Mouse (Mus musculus): Measurements from ENCODE around the gene Gng7. TPM values are rescaled to one million over a fixed set of nuclear protein-coding genes. Genes with fewer than 3 reads are reported as not detected.

Gng7 gene
- polyA plus RNA-seq, 1 experiment from 2014 or later, result 6.3 TPM

DNA sequence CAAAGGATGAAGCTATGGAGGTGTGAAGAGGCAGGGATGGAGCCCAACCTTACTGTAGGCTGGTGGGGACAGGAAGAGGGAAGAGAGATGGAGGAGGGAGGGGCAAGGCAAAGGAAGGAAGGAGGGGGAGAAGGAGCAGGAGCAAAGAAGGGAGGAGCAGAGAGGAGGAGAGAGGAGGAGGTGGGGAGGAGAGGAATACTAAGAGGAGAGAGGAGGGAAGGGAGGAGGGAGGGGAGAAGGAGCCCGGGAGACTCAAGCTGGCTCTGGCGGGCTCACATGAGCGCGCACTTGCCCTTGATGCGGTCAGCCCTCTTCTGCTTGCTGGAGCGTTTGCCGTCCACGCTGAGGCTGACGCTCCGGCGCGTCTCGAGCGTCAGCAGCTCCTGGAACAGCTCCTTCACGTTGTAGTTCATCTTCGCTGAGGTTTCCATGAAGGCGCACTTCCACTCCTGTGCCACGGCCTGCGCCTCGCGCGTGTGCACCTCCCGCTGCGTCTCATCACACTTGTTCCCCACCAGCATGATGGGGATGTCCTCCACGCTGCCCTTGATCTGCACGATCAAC, 6.9 kb upstream of the Gng7 start:
- no peaks in the 10 kb centered on the region for H3K36me3 ChIP-seq (replicated peaks)
- peaks cover 12% of the 10 kb centered on the region for H3K4me1 ChIP-seq
- WGBS, result 21% methylated on average over 26 of the region's 26 CpGs
- peaks cover 64% of the 10 kb centered on the region for H3K27me3 ChIP-seq (ENCODE audit: poor library complexity, severe bottlenecking)
- peak overlapping the region; percentile 18 for H3K4me3 ChIP-seq
- H3K27ac ChIP-seq, result no peak overlapping the region
- no peak for DNase-seq (ENCODE audit: extremely low spot score, low spot score)
- H3K9me3 ChIP-seq, result no peaks in the 10 kb centered on the region

GRCm38 (mm10) chr10:81020207-81020606, 5.5 kb upstream of the Gng7 start:
- Histone ChIP-seq H3K9me3 (no peaks in the 10 kb centered on the region), H3K4me1 (peaks cover 10% of the 10 kb centered on the region), H3K36me3 (replicated peaks) (no peaks in the 10 kb centered on the region), H3K4me3 (no peak overlapping the region), H3K27me3 (ENCODE audit: poor library complexity, severe bottlenecking) (peaks cover 54% of the 10 kb centered on the region), H3K27ac (no peak overlapping the region)
- no peak for DNase-seq (ENCODE audit: extremely low spot score, low spot score)
- 67% methylated on average over 2 of the region's 2 CpGs for WGBS

- 83% methylated on average over 6 of the region's 6 CpGs for WGBS
- Histone ChIP-seq H3K4me3 (no peak overlapping the region), H3K9me3 (no peaks in the 10 kb centered on the region), H3K27ac (peak overlapping the region; percentile 35; the same call in 1 of the 2 replicates), H3K4me1 (peaks cover 10% of the 10 kb centered on the region), H3K27me3 (ENCODE audit: poor library complexity, severe bottlenecking) (peaks cover 49% of the 10 kb centered on the region), H3K36me3 (replicated peaks) (no peaks in the 10 kb centered on the region)
- no peak for DNase-seq (ENCODE audit: extremely low spot score, low spot score)
Measured at GRCm38 (mm10) chr10:81019687-81020086, 4.9 kb upstream of the Gng7 start.

GRCm38 (mm10) chr10:81018326-81018725, 3.6 kb upstream of the Gng7 start:
- Histone ChIP-seq H3K4me3 (no peak overlapping the region), H3K9me3 (no peaks in the 10 kb centered on the region), H3K27me3 (ENCODE audit: poor library complexity, severe bottlenecking) (peaks cover 45% of the 10 kb centered on the region), H3K36me3 (replicated peaks) (no peaks in the 10 kb centered on the region), H3K4me1 (peaks cover 15% of the 10 kb centered on the region), H3K27ac (no peak overlapping the region)
- WGBS, result 42% methylated on average over 10 of the region's 10 CpGs
- no peak for DNase-seq (ENCODE audit: extremely low spot score, low spot score)

GRCm38 (mm10) chr10:81016645-81017044, 1.9 kb upstream of the Gng7 start:
- Histone ChIP-seq H3K9me3 (no peaks in the 10 kb centered on the region), H3K4me1 (peaks cover 15% of the 10 kb centered on the region), H3K27me3 (ENCODE audit: poor library complexity, severe bottlenecking) (peaks cover 33% of the 10 kb centered on the region), H3K36me3 (replicated peaks) (no peaks in the 10 kb centered on the region), H3K4me3 (no peak overlapping the region), H3K27ac (no peak overlapping the region)
- 6% methylated on average over 7 of the region's 7 CpGs for WGBS
- peak; percentile 52 for DNase-seq (ENCODE audit: extremely low spot score, low spot score)

GRCm38 (mm10) chr10:81015666-81016065, 921 bp upstream of the Gng7 start:
- Histone ChIP-seq H3K4me1 (peaks cover 15% of the 10 kb centered on the region), H3K27ac (no peak overlapping the region), H3K4me3 (no peak overlapping the region), H3K9me3 (no peaks in the 10 kb centered on the region), H3K36me3 (replicated peaks) (no peaks in the 10 kb centered on the region), H3K27me3 (ENCODE audit: poor library complexity, severe bottlenecking) (peaks cover 23% of the 10 kb centered on the region)
- DNase-seq (ENCODE audit: extremely low spot score, low spot score), result no peak
- 87% methylated on average over 2 of the region's 2 CpGs for WGBS

DNA sequence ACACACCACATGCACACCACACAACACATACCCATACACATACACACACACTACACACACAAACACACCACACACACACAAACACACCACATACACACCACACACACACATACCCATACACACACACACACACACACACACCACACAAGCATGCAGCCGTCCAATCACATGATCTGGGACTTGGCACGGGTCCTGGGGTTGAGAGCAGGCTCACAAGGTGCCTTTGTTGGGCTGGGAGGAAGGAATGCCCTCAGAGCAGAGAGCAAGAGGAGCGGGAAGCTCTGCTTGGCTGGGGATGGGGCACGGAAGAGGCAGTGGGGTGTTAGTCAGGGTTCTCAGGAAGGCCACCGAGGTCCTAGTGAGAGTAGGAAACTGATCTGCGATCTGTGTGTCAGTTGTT, 3.9 kb downstream of the Gng7 start:
- Histone ChIP-seq H3K4me1 (peaks cover 15% of the 10 kb centered on the region), H3K27me3 (ENCODE audit: poor library complexity, severe bottlenecking) (peaks cover 11% of the 10 kb centered on the region), H3K36me3 (replicated peaks) (no peaks in the 10 kb centered on the region), H3K4me3 (no peak overlapping the region), H3K9me3 (no peaks in the 10 kb centered on the region), H3K27ac (no peak overlapping the region)
- DNase-seq (ENCODE audit: extremely low spot score, low spot score), result no peak
- WGBS, result 76% methylated on average over 6 of the region's 6 CpGs

DNA sequence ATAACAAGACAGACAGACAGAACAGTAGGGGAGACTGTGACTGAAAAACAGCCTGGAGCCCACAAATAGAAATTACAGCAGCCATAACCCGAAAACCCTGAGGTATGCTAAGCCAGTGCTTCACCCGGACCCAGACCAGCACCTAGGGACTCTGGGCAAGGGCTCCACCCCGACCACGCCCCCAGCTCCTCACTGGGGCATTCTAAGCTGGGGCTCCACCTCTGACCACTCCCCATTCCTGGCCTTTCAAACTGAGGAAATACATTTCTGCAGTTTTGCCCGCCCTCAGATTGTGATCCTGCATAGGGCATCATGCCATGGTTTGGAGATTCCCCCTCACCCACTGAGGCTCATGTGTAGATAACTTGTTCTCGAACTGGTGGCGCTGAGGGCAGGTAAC, 7.5 kb downstream of the Gng7 start:
- no peak overlapping the region for H3K4me3 ChIP-seq
- 35% methylated on average over 7 of the region's 7 CpGs for WGBS
- H3K27ac ChIP-seq, result no peak overlapping the region
- H3K4me1 ChIP-seq, result 0 out of 2 replicates have a peak, but pooled peaks cover 3% of the 10 kb centered on the region
- no peaks in the 10 kb centered on the region for H3K9me3 ChIP-seq
- no peaks in the 10 kb centered on the region for H3K36me3 ChIP-seq (replicated peaks)
- no peaks in the 10 kb centered on the region for H3K27me3 ChIP-seq (ENCODE audit: poor library complexity, severe bottlenecking)
- no peak for DNase-seq (ENCODE audit: extremely low spot score, low spot score)

- Histone ChIP-seq H3K27ac (no peak overlapping the region), H3K4me3 (no peak overlapping the region), H3K9me3 (no peaks in the 10 kb centered on the region), H3K4me1 (peaks cover 12% of the 10 kb centered on the region), H3K36me3 (replicated peaks) (no peaks in the 10 kb centered on the region), H3K27me3 (ENCODE audit: poor library complexity, severe bottlenecking) (no peaks in the 10 kb centered on the region)
- 93% methylated on average over 7 of the region's 7 CpGs for whole genome bisulfite sequencing
- no peak for DNase-seq (ENCODE audit: extremely low spot score, low spot score)
Measured at GRCm38 (mm10) chr10:81006005-81006677, 8.6 kb downstream of the Gng7 start.

DNA sequence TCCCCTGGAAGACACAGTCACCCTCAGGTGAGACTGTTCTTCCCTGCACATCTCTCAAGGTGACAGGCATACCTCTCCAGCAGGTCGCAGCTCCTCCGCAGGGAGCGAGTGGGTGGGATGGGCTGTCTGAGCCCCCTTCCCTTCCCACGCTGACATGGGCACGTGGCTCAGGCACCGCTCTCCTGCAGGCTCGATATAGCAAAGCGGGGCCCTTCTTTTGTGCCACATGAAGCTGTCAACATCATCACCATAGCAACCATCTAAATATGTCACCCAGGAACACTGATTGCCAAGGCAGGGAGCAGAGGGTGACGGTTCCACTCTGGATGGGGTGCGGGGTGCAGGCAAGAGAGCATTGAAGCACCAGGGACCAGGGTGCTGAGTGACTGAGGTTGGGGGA, 13.6 kb downstream of the Gng7 start:
- H3K4me3 ChIP-seq, result no peak overlapping the region
- peaks cover 41% of the 10 kb centered on the region for H3K4me1 ChIP-seq
- WGBS, result 62% methylated on average over 10 of the region's 10 CpGs
- no peak overlapping the region for H3K27ac ChIP-seq
- no peaks in the 10 kb centered on the region for H3K9me3 ChIP-seq
- no peaks in the 10 kb centered on the region for H3K36me3 ChIP-seq (replicated peaks)
- H3K27me3 ChIP-seq (ENCODE audit: poor library complexity, severe bottlenecking), result peaks cover 19% of the 10 kb centered on the region
- DNase-seq (ENCODE audit: extremely low spot score, low spot score), result no peak

DNA sequence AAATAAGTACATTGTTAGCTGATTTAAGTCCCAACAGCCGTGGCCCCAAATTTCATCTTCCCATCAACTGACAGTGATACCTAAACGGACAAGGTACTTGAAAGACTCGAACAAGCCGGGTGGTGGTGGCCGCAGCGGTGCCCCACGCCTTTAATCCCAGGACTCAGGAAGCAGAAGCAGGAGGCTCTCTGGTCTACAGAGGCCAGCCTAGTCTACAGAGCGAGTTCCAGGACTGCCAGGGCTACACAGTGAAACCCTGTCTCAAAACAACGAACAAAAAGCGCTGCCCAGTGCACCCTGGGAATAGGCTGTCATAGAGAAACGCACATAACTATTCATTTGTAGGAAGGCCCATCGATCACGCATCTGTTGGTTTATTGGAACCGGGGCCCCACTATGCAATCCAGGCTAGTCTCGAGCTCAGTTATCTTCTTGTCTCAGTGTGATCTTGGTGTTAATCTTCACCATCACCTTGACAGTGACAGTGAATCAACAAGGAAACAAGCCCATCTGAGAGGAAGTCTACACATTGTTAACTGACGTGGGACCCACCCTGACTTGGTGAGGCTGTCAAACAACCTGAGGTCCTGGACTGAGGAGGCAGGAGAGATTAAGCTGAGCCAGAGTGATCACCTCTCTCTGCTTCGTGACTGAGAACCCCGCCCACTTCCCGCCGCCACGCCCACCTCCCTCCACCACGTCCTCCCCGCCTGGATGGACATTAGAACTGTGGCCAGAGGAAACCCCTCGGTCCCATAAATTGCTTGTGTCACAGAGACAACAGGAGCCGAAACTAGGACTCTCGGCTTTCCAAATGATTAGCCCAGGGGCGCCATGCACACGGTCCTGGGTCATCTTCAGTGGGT, 14.3 kb downstream of the Gng7 start:
- H3K36me3 ChIP-seq (replicated peaks), result no peaks in the 10 kb centered on the region
- no peak for DNase-seq (ENCODE audit: extremely low spot score, low spot score)
- 53% methylated on average over 28 of the region's 28 CpGs for WGBS

GRCm38 (mm10) chr10:80999362-81000196, 15.2 kb downstream of the Gng7 start:
- 34% methylated on average over 37 of the region's 37 CpGs for WGBS
- Histone ChIP-seq H3K4me1 (peaks cover 47% of the 10 kb centered on the region), H3K27me3 (ENCODE audit: poor library complexity, severe bottlenecking) (peaks cover 25% of the 10 kb centered on the region), H3K27ac (peak overlapping the region; percentile 72), H3K9me3 (no peaks in the 10 kb centered on the region), H3K4me3 (peak overlapping the region; percentile 29), H3K36me3 (replicated peaks) (no peaks in the 10 kb centered on the region)
- peak; percentile 87 for DNase-seq (ENCODE audit: extremely low spot score, low spot score)

More for the DNA sequence above, 14.3 kb downstream of the Gng7 start:
- peaks cover 19% of the 10 kb centered on the region for H3K27me3 ChIP-seq (ENCODE audit: poor library complexity, severe bottlenecking)
- H3K9me3 ChIP-seq, result no peaks in the 10 kb centered on the region
- H3K4me1 ChIP-seq, result peaks cover 41% of the 10 kb centered on the region
- H3K4me3 ChIP-seq, result peak overlapping the region; percentile 29
- no peak overlapping the region for H3K27ac ChIP-seq

All from forebrain, embryonic 10.5 days (tissue).